Mouse (Mus musculus) liver, adult 2 months (tissue): ENCODE data around the gene Col5a1.

Experiments
- CTCF ChIP-seq: fragments of 200-500 bp; IDR thresholded peaks from 2 replicates; pipeline ENCODE4 v1.5.1; 2011; ENCODE audit warnings: low read depth, low read length, control low read depth
- POLR2A ChIP-seq: fragments of 200-500 bp; IDR thresholded peaks from 2 replicates; pipeline ENCODE4 v1.6.1; 2011; ENCODE audit warnings: low read length, control low read depth; ENCODE audit not compliant: insufficient read depth; ENCODE audit errors: extremely low read depth

GRCm38 (mm10) chr2:28064339-28065080 is 178.3 kb downstream of the Col5a1 start:
- TF ChIP-seq POLR2A (no peak), CTCF (no peak)
